Mouse (Mus musculus): Measurements from ENCODE around the gene Hnf4a. TPM values are rescaled to one million over a fixed set of nuclear protein-coding genes. Genes with fewer than 3 reads are reported as not detected.
A peak's percentile ranks its signal among the peaks of the same experiment; 100 is the strongest.

Hnf4a gene
- polyA plus RNA-seq, 1 experiment from 2014 or later, result 27.5 TPM

DNA sequence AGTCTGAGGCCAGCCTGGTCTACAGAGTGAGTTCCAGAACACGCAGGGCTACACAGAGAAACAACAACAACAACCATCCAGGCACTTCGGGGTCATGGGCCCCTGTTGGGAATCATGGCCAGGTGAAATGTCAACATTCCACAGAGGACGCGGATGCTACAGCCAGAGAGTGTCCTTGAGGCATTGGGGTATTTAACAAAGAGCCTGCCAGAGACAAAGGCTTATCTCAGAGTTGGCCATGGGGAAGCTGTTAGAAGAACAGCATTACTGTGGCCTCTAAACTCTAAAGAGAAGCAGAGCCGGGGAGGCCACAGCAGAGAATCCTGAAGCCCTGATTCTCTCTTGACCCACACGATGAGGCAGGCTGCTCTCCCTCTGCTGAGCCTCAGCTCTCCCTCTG is 37.7 kb upstream of the Hnf4a start:
- WGBS (ENCODE audit: insufficient replicate concordance), result 80% methylated on average over 6 of the region's 6 CpGs
- ATAC-seq, result no peak
- Histone ChIP-seq H3K4me3 (ENCODE audit: low read depth, low read length) (no peak overlapping the region), H3K4me1 (ENCODE audit: insufficient read depth) (peaks cover 7% of the 10 kb centered on the region; the same call in 1 of the 2 replicates), H3K4me2 (ENCODE audit: low read depth, low read length) (no peak overlapping the region), H3K27me3 (ENCODE audit: insufficient read depth, low read length) (no peaks in the 10 kb centered on the region), H3K36me3 (replicated peaks; ENCODE audit: insufficient read depth, low read length) (peaks cover 11% of the 10 kb centered on the region), H3K9me3 (ENCODE audit: low read length) (no peaks in the 10 kb centered on the region), H3K27ac (ENCODE audit: low read depth) (no peak overlapping the region), H3K9ac (replicated peaks) (no peak overlapping the region)
- TF ChIP-seq CTCF (IDR thresholded peaks at IDR 0.05; ENCODE audit: low read depth), result no peak
- TF ChIP-seq EP300 (IDR thresholded peaks at IDR 0.05; ENCODE audit: low read depth), result no peak
- DNase-seq, result no peak

DNA sequence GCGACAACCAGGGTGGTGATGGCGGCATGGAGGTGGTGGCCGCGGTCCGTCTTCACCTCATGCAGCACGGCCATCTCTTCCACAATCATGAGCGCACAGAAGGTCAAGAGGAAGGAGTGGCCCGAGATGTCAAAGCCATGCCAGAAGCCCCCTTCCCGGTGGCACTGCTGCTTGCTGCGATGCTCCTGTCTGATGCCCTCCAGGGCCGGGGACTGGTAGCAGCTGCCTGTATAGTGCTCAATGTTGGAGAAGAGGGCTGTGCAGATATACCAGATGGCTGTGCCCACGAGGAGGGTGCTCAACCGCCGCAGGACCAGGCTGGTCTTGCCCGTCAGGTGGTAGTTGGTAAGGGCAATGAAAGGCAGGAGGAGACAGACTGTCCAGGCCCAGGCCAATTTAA is 36.9 kb upstream of the Hnf4a start:
- no peak for ATAC-seq
- TF ChIP-seq EP300 (IDR thresholded peaks at IDR 0.05; ENCODE audit: low read depth) (no peak), CTCF (IDR thresholded peaks at IDR 0.05; ENCODE audit: low read depth) (no peak)
- WGBS (ENCODE audit: insufficient replicate concordance), result 86% methylated on average over 15 of the region's 15 CpGs

DNA sequence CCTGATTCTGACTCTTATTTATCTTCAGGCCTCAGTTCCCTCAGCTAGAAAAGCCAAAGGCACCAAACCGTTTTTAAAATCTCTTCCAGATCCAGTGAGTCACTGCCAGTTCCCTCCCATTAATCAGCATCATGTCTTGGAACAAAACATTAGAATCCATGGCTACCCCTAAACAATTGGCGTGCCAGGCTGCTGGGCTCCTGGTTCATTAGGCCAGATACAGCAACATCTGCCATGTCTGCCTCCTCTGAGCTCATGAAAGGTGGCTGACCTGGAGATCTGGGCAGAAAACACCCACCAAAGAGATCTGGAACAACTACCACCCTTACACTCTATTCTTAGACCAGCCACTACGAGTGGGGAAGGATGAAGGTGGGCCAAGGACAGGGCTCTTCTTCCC is 35.5 kb upstream of the Hnf4a start:
- H3K27ac ChIP-seq (ENCODE audit: low read depth), result peak overlapping the region; percentile 73
- no peak for TF ChIP-seq CTCF (IDR thresholded peaks at IDR 0.05; ENCODE audit: low read depth)
- TF ChIP-seq EP300 (IDR thresholded peaks at IDR 0.05; ENCODE audit: low read depth), result no peak
- H3K4me2 ChIP-seq (ENCODE audit: low read depth, low read length), result peak overlapping the region; percentile 91
- H3K36me3 ChIP-seq (replicated peaks; ENCODE audit: insufficient read depth, low read length), result peaks cover 11% of the 10 kb centered on the region
- H3K4me3 ChIP-seq (ENCODE audit: low read depth, low read length), result peak overlapping the region; percentile 77
- peak overlapping the region; percentile 78 for H3K9ac ChIP-seq (replicated peaks)
- DNase-seq (no peak), ATAC-seq (no peak)
- H3K27me3 ChIP-seq (ENCODE audit: insufficient read depth, low read length), result no peaks in the 10 kb centered on the region
- peaks cover 7% of the 10 kb centered on the region; the same call in 1 of the 2 replicates for H3K4me1 ChIP-seq (ENCODE audit: insufficient read depth)
- 83% methylated on average over 3 of the region's 3 CpGs for WGBS (ENCODE audit: insufficient replicate concordance)
- H3K9me3 ChIP-seq (ENCODE audit: low read length), result no peaks in the 10 kb centered on the region

More for the DNA sequence above, 36.9 kb upstream of the Hnf4a start:
- Histone ChIP-seq H3K4me3 (ENCODE audit: low read depth, low read length) (no peak overlapping the region), H3K4me1 (ENCODE audit: insufficient read depth) (peaks cover 7% of the 10 kb centered on the region; the same call in 1 of the 2 replicates), H3K4me2 (ENCODE audit: low read depth, low read length) (no peak overlapping the region), H3K27me3 (ENCODE audit: insufficient read depth, low read length) (no peaks in the 10 kb centered on the region), H3K36me3 (replicated peaks; ENCODE audit: insufficient read depth, low read length) (peaks cover 11% of the 10 kb centered on the region), H3K9me3 (ENCODE audit: low read length) (no peaks in the 10 kb centered on the region), H3K9ac (replicated peaks) (no peak overlapping the region), H3K27ac (ENCODE audit: low read depth) (no peak overlapping the region)
- DNase-seq, result no peak

DNA sequence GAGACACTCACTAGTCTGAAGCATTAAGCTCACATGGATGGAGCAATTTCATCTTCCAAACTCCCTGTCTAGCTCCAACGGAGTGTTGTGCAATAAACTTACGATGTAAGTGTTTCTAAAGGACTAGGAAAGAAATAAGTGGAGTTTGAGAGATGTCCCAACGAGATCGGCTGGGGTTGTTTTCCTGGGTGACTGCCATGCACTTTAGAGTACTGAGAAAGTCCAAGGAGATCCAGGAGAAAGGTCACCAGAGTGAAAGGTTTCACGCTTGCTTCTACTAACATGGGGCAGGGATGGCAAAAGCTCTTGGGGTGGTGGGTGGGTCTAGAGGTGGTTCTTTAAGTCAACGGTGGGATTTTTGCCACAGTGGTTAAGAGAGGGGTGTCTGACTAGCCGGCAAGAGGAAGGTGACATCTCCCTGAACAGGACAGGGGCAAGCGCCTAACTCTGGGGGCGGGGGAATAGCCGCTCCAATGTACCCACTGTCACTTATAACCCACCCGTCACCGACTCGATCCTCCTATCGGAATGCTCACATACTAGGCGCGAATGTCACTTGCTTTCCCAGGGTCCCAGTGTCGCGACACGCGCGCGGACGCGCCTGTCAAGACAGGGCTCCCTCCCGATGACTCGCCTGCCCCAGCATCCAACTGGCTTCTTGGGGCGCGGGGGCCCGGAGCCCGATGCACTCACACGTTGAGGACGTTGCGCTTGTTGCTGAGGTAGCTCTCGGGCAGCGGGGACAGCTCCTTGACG is 34.7 kb upstream of the Hnf4a start:
- ATAC-seq (peak; percentile 76), DNase-seq (no peak)
- no peaks in the 10 kb centered on the region for H3K27me3 ChIP-seq (ENCODE audit: insufficient read depth, low read length)
- peak overlapping the region; percentile 73 for H3K27ac ChIP-seq (ENCODE audit: low read depth)
- H3K4me3 ChIP-seq (ENCODE audit: low read depth, low read length), result peak overlapping the region; percentile 77
- peaks cover 11% of the 10 kb centered on the region for H3K36me3 ChIP-seq (replicated peaks; ENCODE audit: insufficient read depth, low read length)
- H3K4me2 ChIP-seq (ENCODE audit: low read depth, low read length), result peak overlapping the region; percentile 91
- H3K9me3 ChIP-seq (ENCODE audit: low read length), result no peaks in the 10 kb centered on the region
- H3K4me1 ChIP-seq (ENCODE audit: insufficient read depth), result peaks cover 7% of the 10 kb centered on the region; the same call in 1 of the 2 replicates
- 2% methylated on average over 36 of the region's 36 CpGs for WGBS (ENCODE audit: insufficient replicate concordance)
- H3K9ac ChIP-seq (replicated peaks), result peak overlapping the region; percentile 78
- no peak for TF ChIP-seq CTCF (IDR thresholded peaks at IDR 0.05; ENCODE audit: low read depth)
- TF ChIP-seq EP300 (IDR thresholded peaks at IDR 0.05; ENCODE audit: low read depth), result no peak

DNA sequence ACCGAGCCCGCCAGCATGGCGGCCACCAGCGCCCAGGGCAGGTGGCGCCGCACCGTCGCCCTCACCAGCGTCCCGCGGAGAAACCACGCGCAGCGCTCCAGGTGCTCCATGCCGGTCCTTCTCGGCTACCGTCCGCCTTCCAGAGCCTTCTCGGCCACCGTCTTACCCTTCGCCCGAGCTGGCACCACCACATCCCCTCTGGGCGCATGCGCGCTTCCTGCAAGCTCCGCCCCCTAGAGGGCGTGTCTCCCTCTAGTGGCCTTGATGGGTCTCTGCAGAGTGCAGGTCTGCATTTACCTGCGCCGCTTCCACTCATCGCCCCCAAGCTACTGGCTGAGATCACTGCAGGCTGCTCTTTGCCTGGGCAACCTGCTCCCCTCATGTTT is 34.1 kb upstream of the Hnf4a start, which contains the start of gene Fitm2:
Fitm2 (minus strand) TSS at position 164 of the 386 bp plus-strand sequence.
- TF ChIP-seq CTCF (IDR thresholded peaks at IDR 0.05; ENCODE audit: low read depth), result peak; percentile 100
- TF ChIP-seq EP300 (IDR thresholded peaks at IDR 0.05; ENCODE audit: low read depth), result no peak
- ATAC-seq (peak; percentile 95), DNase-seq (peak; percentile 98)
- peaks cover 7% of the 10 kb centered on the region; the same call in 1 of the 2 replicates for H3K4me1 ChIP-seq (ENCODE audit: insufficient read depth)
- WGBS (ENCODE audit: insufficient replicate concordance), result under 1% methylated on average over 29 of the region's 30 CpGs
- peak within 1 kb of the TSS; percentile 91 for H3K4me2 ChIP-seq (ENCODE audit: low read depth, low read length)
- H3K27me3 ChIP-seq (ENCODE audit: insufficient read depth, low read length), result no peaks in the 10 kb centered on the region
- H3K27ac ChIP-seq (ENCODE audit: low read depth), result peak within 1 kb of the TSS; percentile 73
- H3K9me3 ChIP-seq (ENCODE audit: low read length), result no peaks in the 10 kb centered on the region
- H3K36me3 ChIP-seq (replicated peaks; ENCODE audit: insufficient read depth, low read length), result peaks cover 11% of the 10 kb centered on the region; the same call in 1 of the 2 replicates
- peak within 1 kb of the TSS; percentile 77 for H3K4me3 ChIP-seq (ENCODE audit: low read depth, low read length)
- peak within 1 kb of the TSS; percentile 78 for H3K9ac ChIP-seq (replicated peaks)

DNA sequence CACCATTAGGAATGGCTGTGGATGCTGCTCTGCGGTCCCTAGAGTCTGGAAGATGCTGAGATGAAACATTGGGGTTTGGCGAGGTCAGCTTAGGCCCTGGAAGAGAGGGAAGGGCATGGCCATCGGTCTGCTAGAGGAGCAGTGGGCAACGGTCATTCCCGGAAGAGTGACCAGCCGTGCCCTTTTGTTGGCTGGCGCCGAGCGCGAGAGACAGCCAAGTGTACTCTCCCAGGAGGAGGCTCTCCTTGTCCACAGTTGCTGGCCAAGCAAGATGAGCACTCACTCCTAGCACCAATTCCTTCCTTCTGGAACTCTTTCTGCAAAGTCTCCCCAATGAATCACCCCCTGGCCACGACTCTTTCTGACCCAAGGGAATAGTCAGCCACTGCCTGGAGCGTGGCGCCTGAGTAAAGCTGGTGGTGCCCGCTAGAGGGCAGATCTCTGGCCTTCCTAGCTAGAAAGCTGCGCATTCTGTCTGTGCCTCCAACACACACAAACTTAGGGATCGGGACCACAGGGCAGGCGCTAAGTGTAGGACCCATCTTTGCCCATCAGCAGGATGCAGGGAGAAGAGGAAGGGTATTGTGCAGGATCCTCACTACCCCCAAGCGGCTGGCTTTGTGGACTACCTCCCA is 26.3 kb upstream of the Hnf4a start:
- Histone ChIP-seq H3K4me2 (ENCODE audit: low read depth, low read length) (no peak overlapping the region), H3K9ac (replicated peaks) (no peak overlapping the region), H3K4me3 (ENCODE audit: low read depth, low read length) (no peak overlapping the region), H3K9me3 (ENCODE audit: low read length) (no peaks in the 10 kb centered on the region), H3K36me3 (replicated peaks; ENCODE audit: insufficient read depth, low read length) (no peaks in the 10 kb centered on the region), H3K4me1 (ENCODE audit: insufficient read depth) (no peaks in the 10 kb centered on the region; the same call in 1 of the 2 replicates), H3K27ac (ENCODE audit: low read depth) (no peak overlapping the region), H3K27me3 (ENCODE audit: insufficient read depth, low read length) (peaks cover 9% of the 10 kb centered on the region)
- no peak for DNase-seq
- no peak for ATAC-seq
- TF ChIP-seq EP300 (IDR thresholded peaks at IDR 0.05; ENCODE audit: low read depth), result no peak
- TF ChIP-seq CTCF (IDR thresholded peaks at IDR 0.05; ENCODE audit: low read depth), result peak; percentile 53
- 55% methylated on average over 18 of the region's 18 CpGs for WGBS (ENCODE audit: insufficient replicate concordance)

All from liver, postnatal 0 days (tissue).